Mouse (Mus musculus) T-helper 2 cell (primary cell): Measurements from ENCODE around the gene Rpsa.
"Not testable (repeated sequence)": the region's sequence is repeated elsewhere in the genome, so short reads cannot be mapped to it uniquely, and the experiment has no call there.

Experiments used
- in situ Hi-C: fragments of 300-600 bp; cut with MboI, MseI; formaldehyde crosslinking; loops from one replicate; pipeline ENCODE4 v1.15.1; 2025; ENCODE audit warnings: high pct_unique_total_duplicates

Rpsa gene

DNA sequence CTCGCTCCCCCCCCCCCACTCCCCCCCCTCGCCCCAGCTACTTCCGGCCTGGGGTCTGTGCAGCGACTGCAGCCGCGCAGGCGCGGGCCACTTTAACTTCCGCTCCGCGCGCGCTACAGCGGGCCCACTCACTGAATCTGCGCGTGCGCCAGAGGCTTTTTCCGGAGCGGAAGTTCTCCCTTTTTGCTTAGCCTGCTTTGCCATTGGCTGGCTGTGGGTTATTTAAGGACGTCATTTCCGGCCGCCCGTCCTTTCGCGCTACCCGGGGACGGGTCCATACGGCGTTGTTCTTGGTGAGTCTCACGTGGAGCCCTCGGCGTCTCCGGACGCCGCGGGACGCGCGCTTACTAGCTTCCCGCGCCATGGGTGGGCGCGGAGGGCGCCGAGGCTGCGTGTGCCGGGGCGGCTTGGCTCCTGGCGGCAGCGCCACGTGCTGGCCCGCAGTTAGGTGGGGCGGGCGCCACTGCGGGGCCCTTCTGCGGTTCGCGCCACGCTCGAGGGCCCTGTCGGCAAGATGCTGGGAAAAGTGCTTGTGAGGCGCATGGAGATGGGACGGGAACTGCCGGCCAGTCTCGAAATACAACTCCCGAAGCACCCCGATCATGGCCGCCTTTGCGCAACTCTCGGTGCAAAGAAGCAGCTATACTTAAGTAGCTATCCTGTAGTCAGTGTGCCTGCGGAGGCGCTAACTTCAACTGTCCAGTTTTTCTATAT lies at the start of gene Rpsa:
TSS of gene Rpsa (plus strand) at position 152 of the 714 bp plus-strand sequence.
- in situ Hi-C loops = loop anchor here (10.0 kb wide), 1 partner anchor 103 kb away; the partner anchor contains the start of gene Xirp1

DNA sequence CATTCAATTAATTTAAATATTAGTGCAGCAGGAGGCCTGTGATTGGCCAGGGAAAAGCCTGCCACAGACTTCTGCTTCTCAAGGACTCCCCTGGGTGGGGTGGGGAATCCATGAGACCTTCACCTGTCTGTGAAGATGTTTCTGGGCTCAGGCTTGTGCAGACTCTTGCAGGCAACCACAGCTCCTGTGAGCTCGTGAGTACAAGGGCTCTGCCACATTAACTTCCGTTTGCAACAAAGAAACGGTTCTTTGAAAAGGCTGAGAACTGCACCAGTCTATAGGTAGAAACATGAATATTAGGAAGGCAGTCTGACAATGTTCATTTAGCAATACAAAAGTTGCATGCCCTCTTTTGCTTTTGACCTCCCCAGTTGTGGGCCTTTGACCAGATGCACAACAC lies 49.2 kb upstream of the Rpsa start:
- in situ Hi-C loops = no loop called here

DNA sequence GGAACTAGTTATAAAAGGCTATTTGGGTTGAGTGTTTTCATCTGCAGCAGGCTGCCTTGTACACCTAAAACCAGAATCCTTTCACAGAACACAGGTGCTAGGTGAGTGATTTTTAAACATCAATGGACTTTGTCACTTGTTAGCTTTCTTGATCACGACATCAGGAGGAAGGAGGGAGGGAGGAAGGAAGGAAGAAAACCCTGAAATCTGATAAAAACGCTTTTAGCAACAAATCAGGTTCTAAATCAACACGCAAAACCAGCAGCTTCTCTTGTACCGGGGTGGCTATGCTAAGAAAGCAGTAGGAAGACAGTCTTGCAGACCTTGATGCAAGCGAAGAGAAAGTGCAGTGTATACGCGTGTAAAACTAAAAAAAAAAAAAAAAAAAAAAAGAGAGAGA lies 47.6 kb upstream of the Rpsa start:
- in situ Hi-C loops = no loop called here

DNA sequence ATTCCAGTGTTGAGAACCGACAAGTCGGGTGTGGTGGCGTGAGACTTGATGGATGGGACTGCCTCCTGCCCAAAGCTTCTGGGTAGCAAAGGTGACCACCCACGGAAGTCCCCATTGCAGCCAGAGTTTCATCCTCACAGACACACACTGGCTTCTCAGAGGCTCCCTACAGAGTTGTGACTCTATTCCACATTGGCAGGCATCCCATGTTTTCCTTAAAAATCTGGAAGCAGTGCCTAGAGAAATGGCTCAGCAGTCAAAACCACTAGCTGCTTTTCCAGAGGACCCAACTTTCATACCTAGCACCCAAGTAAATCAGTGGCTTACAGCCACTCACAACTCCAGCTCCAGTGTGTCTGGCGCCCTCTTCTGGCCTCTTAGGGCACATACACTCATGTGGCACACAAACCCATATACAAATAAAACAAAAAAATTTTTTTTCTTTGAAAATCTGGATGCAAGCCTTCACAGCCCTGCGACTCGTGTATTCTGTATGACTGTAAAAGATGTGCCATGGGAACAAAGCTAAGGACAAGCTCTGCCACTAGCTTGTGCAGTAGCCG lies 46.9 kb upstream of the Rpsa start:
- in situ Hi-C loops = no loop called here

DNA sequence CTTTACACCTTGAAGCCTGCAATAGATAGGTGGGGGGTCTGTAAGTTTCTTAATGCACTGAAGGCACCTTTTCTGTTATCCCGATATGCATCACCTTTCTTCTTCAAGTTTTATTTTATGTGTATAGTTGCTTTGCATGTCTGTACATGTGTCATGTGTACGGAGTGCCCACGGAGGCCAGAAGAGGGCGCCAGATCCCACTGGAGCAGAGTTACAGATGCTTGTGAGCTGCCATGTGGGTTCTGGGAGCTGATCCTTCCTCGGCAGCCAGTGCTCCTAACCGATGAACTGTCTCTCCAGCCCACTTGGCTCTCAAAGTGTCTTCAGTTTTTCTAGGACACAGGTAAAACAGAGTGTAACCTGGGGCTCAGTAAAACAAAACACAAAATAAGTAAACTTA lies 46.2 kb upstream of the Rpsa start:
- in situ Hi-C loops = no loop called here

DNA sequence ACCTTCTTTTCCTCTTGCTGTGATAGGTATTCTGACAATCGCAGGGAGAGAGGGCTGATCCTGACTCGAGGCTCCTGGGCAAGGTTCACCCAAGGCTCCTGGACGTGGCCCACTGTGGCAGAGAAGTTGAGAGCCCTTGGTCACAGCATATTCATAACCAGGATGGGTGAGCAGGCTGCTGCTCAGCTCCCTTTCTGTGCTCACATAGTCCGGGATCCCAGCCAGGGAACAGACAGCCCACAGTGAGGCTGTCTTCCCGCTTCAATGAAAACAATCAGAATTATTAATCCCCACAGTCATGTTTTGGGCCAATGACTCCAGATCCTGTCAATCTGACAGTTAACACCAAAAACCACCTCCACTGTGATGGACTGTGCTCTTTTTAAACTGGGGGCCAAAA lies 45.5 kb upstream of the Rpsa start:
- in situ Hi-C loops = no loop called here

DNA sequence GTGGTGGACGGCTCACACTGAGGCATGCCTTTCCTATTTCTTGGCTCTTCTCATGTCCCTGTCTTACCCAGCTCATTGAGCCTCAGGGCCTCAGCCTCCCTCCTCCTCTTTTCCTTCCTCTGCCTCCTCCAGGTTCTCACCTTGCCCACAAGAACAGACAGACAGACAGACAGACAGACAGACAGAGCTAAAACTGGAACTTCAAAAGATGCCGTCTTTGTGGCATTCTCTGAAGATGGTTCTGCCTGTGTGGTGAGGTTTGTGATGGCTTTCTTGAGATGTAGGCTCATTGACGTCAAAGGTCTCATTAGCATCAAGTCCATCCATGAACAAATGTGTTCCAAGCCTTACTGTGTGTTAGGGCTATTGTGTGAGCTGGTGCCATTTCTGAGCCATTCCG lies 44.8 kb upstream of the Rpsa start:
- in situ Hi-C loops = no loop called here

DNA sequence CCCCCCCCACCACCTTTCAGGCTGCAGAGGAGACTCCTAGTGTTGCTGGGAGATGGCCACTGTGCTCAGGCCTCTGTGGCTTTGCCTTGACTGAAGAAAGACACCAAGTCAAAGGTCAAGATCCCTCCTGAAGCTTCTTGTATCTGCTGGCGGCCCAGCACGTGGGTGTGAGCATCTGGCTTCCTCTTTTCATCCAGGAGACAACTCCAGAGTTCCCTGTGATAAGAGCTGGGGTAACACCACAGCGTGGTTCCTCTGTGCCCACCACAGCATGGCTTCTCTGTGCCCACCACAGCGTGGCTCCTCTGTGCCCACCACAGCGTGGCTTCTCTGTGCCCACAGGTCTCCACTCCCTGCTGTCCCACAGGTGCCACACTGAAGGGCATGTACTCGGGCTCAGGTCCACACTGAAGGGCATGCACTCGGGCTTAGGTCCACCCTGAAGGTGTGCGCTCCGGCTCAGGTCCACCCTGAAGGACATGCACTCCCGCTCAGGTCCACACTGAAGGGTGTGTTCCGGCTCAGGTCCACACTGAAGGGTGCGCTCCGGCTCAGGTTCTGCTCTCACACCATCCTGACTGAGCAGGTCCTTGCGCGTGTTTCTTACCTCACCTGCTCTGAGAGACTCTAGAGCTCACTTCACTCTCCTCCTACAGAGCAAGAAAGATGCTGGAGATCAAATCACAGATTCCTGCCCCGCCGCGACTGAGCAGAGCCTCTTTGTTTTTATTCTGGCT lies 44.2 kb upstream of the Rpsa start:
- in situ Hi-C loops = no loop called here

DNA sequence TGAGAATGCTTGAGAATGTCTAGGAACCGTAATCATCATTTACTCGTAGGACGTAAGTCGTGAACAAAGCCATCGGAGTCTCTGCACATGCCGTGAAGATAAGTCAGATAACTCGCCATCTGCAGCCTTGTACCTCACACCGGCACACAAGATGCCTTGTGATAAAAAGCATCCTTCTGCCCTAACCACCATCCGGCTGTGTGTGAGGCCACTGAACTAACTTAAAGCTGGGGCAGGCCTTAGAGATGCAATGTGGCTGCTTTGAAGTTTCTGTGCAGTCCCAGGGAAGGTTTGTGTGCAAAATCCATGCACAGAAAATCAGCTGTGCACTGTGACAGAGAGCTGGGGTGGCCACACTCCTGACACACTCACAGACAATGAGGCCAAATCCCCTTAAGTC lies 43.1 kb upstream of the Rpsa start:
- in situ Hi-C loops = no loop called here

DNA sequence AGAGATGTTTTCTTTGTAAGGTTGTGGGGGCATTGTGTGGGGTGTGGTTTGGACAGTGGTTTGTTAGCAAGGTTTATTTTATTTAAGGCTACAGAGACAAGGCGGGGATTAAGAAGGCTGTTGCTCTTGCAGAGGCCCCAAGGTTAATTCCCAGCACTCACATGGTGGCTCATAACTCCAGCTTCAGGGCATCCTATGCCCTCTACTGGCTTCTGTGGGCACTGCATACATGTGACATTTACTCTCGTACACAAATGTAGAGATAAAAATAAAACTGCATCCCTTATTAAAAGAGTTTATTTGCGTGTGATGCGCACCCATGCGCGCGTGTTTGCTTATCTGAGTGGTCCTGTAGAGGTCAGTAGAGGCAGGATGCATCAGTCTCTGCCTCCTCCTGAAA lies 38.4 kb upstream of the Rpsa start:
- in situ Hi-C loops = no loop called here

DNA sequence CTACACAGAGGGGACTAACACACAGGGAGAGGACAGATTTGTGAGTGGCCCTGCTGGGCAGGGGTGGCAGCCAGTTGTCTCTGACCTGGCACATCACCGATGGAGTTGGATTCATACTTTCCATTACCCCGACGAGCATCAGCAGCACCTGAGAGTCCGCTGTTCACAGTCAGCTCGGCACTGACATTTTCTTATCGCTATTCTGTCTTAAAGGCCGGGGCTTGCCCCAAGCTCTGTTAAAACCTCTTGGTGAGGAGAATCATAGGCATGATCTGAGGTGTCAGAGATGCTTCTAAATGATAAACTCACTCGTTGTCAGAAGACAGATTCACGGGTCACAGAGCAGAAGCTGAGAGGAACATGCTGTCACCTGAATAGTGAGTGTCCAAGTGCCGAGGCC lies 36.4 kb upstream of the Rpsa start:
- in situ Hi-C loops = loop anchor here (10.0 kb wide), 1 partner anchor 66 kb away; the partner anchor contains the start of gene Xirp1

DNA sequence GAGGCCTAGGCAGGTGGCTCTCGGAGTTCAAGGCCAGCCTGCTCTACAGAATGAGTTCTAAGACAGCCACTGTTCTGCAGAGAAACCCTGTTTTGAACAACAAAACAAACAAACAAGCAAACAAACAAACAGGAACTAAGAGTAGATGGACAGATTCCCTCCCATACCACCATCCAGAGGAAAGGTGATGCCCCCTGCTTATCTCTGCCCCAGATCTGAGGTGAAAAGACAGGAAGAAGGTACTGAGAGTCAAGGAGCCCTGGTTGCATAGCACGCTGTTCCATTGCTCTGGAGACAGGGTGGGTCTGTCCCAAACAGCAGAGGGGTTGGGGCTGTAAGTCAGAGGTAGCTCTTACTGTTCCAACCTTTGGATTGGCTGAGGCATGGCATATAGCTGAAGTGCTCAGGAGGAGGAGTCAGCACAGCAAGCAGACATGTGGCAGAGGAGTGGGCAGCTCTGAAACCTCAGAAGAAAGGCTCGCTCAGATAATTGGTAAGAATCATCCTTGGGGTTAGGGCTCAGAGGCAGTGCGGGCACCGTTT lies 35.7 kb upstream of the Rpsa start, which contains the start of gene Ccr8:
TSS of gene Ccr8 (plus strand) at position 419 of the 543 bp plus-strand sequence.
- in situ Hi-C loops = loop anchor here (10.0 kb wide), 1 partner anchor 67 kb away; the partner anchor contains the start of gene Xirp1

DNA sequence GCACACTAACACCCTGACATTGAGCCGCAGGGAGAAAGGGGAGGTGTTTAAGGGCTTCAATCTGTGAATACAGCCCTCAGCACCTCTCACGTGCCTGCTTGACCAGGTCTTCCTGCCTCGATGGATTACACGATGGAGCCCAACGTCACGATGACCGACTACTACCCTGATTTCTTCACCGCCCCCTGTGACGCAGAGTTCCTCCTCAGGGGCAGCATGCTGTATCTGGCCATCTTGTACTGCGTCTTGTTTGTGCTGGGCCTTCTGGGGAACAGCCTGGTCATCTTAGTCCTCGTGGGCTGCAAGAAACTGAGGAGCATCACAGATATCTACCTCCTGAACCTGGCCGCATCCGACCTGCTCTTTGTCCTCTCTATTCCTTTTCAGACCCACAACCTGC lies 33.8 kb upstream of the Rpsa start:
- in situ Hi-C loops = loop anchor here (10.0 kb wide), 1 partner anchor 69 kb away; the partner anchor contains the start of gene Xirp1

DNA sequence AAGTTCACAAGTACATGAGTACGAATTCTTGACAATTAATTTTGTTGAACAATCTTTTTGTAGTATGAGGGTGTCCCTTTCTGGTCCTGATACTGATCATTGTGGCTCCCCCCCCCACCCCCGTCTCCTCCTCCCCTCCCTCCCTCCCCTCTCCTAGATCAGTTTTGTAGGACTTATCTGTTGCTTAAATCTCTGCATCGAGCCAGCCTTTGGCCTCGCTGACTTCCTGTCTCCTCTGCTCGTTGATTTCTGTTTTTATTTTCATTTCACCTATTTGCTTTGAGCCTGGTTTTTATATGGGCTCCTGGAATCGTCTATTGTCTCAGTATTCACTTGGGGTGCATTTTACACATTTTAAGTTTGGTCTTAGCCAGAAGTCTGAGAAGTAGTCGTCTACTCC lies 31.6 kb upstream of the Rpsa start:
- in situ Hi-C loops = loop anchor here (10.0 kb wide), 1 partner anchor 71 kb away; the partner anchor contains the start of gene Xirp1

DNA sequence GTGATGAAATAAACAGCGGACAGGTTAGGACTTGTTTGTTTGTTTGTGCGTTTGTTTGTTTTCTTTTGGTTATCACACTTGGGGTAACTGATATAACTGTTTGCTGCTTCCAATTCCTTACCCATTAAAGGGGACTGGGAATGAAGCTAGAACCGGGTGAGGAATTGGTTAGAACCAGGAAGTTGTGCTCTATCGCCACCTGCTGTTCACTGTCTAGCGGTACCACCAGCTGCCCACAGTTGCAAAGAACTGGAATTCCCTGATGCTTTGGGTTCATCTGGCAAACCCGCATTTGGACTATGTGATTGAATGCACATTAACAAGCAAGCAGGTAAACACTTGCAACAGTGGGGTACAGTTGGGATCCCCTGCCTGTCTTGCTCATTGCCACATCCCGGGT lies 28.8 kb upstream of the Rpsa start:
- in situ Hi-C loops = loop anchor here (10.0 kb wide), 1 partner anchor 74 kb away; the partner anchor contains the start of gene Xirp1

DNA sequence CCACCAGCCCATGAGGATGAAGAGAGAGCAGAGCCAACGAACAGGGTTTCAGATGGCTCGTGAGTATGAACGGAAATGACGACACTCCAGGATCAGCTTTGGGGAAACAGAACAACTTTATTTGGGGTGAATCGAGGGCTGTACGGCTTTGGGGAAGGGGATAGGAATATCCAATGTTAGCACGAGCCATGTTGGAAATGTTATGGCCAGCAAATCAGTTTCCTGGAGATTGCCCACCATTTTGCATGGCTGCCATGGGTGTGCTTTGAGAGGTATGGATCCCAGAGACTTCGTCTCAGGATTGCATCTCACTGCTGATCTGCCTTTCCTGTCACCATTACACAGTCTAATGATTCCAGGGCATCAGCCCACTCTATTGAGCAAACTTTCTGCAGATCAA lies 28.2 kb upstream of the Rpsa start:
- in situ Hi-C loops = loop anchor here (10.0 kb wide), 1 partner anchor 75 kb away; the partner anchor contains the start of gene Xirp1

DNA sequence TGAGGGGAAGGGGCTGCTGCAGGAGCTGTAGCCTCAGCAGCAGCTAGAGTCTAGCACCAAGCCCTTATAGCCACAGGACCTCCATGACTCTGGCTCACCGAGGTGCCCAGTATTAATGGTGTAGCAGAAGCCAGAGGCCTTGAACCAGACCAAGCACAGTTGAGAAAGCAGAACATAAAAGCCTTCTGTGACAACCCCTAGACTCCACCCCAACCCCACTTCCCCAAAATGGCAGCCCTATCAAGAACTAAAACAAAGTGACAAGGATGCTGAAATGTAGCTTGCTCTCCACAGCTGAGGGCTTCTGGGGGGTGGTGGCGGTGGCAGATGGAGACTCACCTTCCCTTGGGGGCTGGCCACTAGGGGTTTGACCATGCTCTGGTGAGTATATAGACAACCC lies 26.3 kb upstream of the Rpsa start:
- in situ Hi-C loops = no loop called here

DNA sequence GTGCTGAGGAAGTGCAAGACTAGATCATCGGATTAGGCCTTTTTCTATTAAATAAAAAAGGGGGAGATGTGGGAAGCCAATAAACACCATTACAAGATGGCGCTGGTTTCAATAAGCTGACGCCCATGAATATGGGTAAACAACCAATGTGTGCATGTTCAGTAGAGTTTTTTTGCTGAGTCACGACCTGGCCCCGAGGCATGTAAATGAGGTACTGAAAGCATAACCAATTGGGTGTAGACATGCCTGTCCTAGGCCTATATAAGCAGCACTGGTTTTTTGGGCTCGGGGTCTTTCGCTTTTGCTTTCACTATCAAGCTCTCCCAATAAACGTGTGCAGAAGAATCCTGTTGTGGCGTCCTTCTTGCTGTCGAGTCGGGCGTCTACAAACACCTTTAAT lies 18.5 kb upstream of the Rpsa start:
- in situ Hi-C loops = not testable (repeated sequence)

DNA sequence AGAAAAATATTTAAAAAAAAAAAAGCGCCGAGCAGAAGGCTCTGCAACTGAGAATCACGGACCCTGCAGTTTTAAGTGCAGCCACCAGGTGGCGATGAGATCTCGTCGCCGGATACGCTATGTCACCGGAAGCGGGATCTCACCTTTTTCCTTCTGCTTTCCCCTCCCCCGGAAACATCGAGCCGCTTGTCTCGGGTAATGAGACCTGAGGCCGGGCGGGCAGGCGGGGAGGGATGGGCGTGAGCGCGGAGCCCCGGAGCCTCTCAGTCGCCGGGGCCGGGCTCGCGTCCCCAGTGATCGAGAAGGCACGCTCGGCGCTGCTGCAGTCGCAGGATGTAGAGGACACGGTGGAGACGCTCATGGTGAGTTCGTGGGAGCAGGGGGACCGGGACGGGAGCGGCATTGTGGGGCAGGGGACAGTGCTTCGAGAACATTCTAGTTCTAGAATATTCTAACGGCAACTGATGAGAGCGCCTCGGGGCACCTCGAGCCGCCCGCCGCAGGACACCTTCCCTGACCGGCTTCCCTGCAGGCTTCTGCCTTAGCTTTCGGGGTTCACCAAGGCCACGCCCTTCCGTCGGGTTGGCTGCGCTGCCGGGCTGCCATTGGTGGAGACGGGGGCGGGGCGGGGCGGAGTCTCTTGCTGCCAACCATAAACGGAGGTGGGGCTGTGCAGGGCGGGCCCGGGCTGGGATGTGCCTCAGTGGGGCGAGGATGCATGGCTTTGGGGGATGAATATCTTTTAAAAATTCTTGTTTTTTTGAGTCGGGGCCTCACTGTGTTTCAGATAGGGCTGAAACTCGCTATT lies 17.1 kb upstream of the Rpsa start, which contains the start of gene Slc25a38:
TSS of gene Slc25a38 (plus strand) at position 164 of the 808 bp plus-strand sequence.
- in situ Hi-C loops = no loop called here

DNA sequence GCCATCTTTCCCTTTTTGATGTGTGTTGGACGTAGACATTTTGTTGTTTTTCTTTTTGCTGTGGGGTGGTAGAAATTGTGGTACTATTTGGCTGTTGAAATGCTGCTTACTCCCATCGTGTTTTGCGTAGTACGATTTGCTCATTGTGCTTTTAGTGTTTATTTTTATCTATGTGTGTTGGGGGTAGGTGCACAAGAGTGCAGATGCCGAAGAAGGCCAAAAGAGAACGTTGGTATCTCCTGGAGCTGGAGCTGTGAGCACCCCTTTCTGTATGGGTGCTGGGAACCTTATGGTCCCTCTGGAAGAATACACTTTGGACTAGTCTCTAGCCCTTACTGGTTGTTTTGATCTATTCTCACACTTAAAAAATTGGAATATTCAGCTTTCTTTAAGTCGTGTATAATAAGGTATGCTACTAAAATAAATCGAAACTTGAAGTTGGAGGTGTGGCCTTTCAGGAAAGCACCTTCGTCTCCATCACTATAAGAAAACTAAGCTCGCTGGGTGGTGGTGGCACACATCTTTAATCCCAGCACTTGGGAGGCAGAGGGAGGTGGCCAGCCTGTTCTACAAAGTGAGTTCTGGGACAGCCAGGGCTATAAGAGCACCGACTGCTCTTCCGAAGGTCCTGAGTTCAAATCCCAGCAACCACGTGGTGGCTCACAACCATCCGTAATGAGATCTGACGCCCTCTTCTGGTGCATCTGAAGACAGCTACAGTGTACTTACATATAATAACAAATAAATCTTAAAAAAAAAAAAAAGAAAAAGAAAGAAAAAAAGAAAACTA lies 16.1 kb upstream of the Rpsa start:
- in situ Hi-C loops = no loop called here
